Mouse (Mus musculus) liver, adult 2 months (tissue): Measurements from ENCODE around the gene Dcaf8.

Source experiments
- CTCF ChIP-seq: fragments of 200-500 bp; IDR thresholded peaks from 2 replicates; pipeline ENCODE4 v1.5.1; 2011; ENCODE audit warnings: low read depth, low read length, control low read depth
- POLR2A ChIP-seq: fragments of 200-500 bp; IDR thresholded peaks from 2 replicates; pipeline ENCODE4 v1.6.1; 2011; ENCODE audit warnings: low read length, control low read depth; ENCODE audit not compliant: insufficient read depth; ENCODE audit errors: extremely low read depth

- TF ChIP-seq CTCF (no peak), POLR2A (no peak)
These were observed 19.3 kb upstream of the Dcaf8 start for GRCm38 (mm10) chr1:172128563-172128962.
